Mouse (Mus musculus) v-Abl transformed pro-B cells (cell line): ENCODE data around the gene Tubg1.
"Not testable (repeated sequence)": the region's sequence is repeated elsewhere in the genome, so short reads cannot be mapped to it uniquely, and the experiment has no call there.

Source experiments
- in situ Hi-C, 2 experiments: fragments of 400-800 bp; cut with MboI; formaldehyde crosslinking; loops; one replicate each; pipeline ENCODE4 v1.15.1; 2025; ENCODE audit not compliant: unreplicated experiment in 2 of 2

Tubg1 gene

GRCm38 (mm10) chr11:101133037-101133436, 13.3 kb downstream of the Tubg1 start:
- in situ Hi-C loops: loop anchor here (5.0 kb wide), 1 partner anchor 39 kb away; the partner anchor contains the start of genes Cntnap1 (in 2 of the 2) and Plekhh3 (in 2 of the 2)

GRCm38 (mm10) chr11:101134217-101134865, 14.6 kb downstream of the Tubg1 start:
- in situ Hi-C loops: loop anchor here (5.0 kb wide), 1 partner anchor 38 kb away; the partner anchor contains the start of genes Cntnap1 (in 2 of the 2) and Plekhh3 (in 2 of the 2)

- in situ Hi-C loops: no loop called here
These were observed 17.3 kb downstream of the Tubg1 start for GRCm38 (mm10) chr11:101137000-101137399.

- in situ Hi-C loops: no loop called here
These were observed 18.9 kb downstream of the Tubg1 start for GRCm38 (mm10) chr11:101138536-101139181.

GRCm38 (mm10) chr11:101140164-101140819, 20.6 kb downstream of the Tubg1 start:
- in situ Hi-C loops: no loop called here

GRCm38 (mm10) chr11:101141088-101141487, 21.4 kb downstream of the Tubg1 start:
- in situ Hi-C loops: no loop called here

GRCm38 (mm10) chr11:101142215-101142967, 22.7 kb downstream of the Tubg1 start:
- in situ Hi-C loops: no loop called here

GRCm38 (mm10) chr11:101143338-101144225, 23.8 kb downstream of the Tubg1 start:
- in situ Hi-C loops: no loop called here

- in situ Hi-C loops: no loop called here
These were observed 26.6 kb downstream of the Tubg1 start for GRCm38 (mm10) chr11:101146377-101146776.

- in situ Hi-C loops: no loop called here
These were observed 29.0 kb downstream of the Tubg1 start for GRCm38 (mm10) chr11:101148751-101149150.

- in situ Hi-C loops: no loop called here
These were observed 29.7 kb downstream of the Tubg1 start for GRCm38 (mm10) chr11:101149178-101150105.

GRCm38 (mm10) chr11:101151063-101151462, 31.3 kb downstream of the Tubg1 start:
- in situ Hi-C loops: no loop called here

GRCm38 (mm10) chr11:101152825-101153224, 33.1 kb downstream of the Tubg1 start:
- in situ Hi-C loops: no loop called here

GRCm38 (mm10) chr11:101154648-101155047, 34.9 kb downstream of the Tubg1 start:
- in situ Hi-C loops: no loop called here

- in situ Hi-C loops: no loop called here
These were observed 35.4 kb downstream of the Tubg1 start for GRCm38 (mm10) chr11:101155151-101155550.

GRCm38 (mm10) chr11:101155728-101156371, 36.1 kb downstream of the Tubg1 start, which contains the start of gene Tubg2:
Gene Tubg2 (plus strand): TSS chr11:101155907.
- in situ Hi-C loops: no loop called here

GRCm38 (mm10) chr11:101160151-101160550, 40.4 kb downstream of the Tubg1 start:
- in situ Hi-C loops: not testable (repeated sequence)

- in situ Hi-C loops: not testable (repeated sequence)
These were observed 41.3 kb downstream of the Tubg1 start for GRCm38 (mm10) chr11:101160981-101161505.
